Mouse (Mus musculus): ENCODE measurements around the gene Thrsp.
"Not testable (repeated sequence)": the region's sequence is repeated elsewhere in the genome, so short reads cannot be mapped to it uniquely, and the experiment has no call there.

The Thrsp gene

GRCm38 (mm10) chr7:97416906-97417777, at the start of gene Thrsp:
Gene Thrsp (minus strand): TSS chr7:97417730.
- no peak for DNase-seq (ENCODE audit: low spot score)

GRCm38 (mm10) chr7:97455577-97455976, 38.0 kb upstream of the Thrsp start:
- DNase-seq (ENCODE audit: low spot score) = no peak

GRCm38 (mm10) chr7:97454795-97455194, 37.3 kb upstream of the Thrsp start:
- DNase-seq (ENCODE audit: low spot score) = no peak

GRCm38 (mm10) chr7:97453141-97453921, 35.8 kb upstream of the Thrsp start:
- peak; percentile 56 for DNase-seq (ENCODE audit: low spot score)

- no peak for DNase-seq (ENCODE audit: low spot score)
These were observed 34.7 kb upstream of the Thrsp start for GRCm38 (mm10) chr7:97452196-97452595.

- not testable (repeated sequence) for DNase-seq (ENCODE audit: low spot score)
These were observed 33.5 kb upstream of the Thrsp start, which contains the start of gene Kctd14 for GRCm38 (mm10) chr7:97451023-97451422. Gene Kctd14 (plus strand): TSS chr7:97451323.

- no peak for DNase-seq (ENCODE audit: low spot score)
These were observed 29.6 kb upstream of the Thrsp start for GRCm38 (mm10) chr7:97447050-97447531.

GRCm38 (mm10) chr7:97446171-97446925, 28.8 kb upstream of the Thrsp start:
- no peak for DNase-seq (ENCODE audit: low spot score)

- no peak for DNase-seq (ENCODE audit: low spot score)
These were observed 21.5 kb upstream of the Thrsp start for GRCm38 (mm10) chr7:97438986-97439385.

- no peak for DNase-seq (ENCODE audit: low spot score)
These were observed 17.0 kb upstream of the Thrsp start for GRCm38 (mm10) chr7:97434517-97434916.

- not testable (repeated sequence) for DNase-seq (ENCODE audit: low spot score)
These were observed 16.0 kb upstream of the Thrsp start for GRCm38 (mm10) chr7:97433517-97433916.

GRCm38 (mm10) chr7:97429705-97430104, 12.2 kb upstream of the Thrsp start:
- DNase-seq (ENCODE audit: low spot score) = peak; percentile 74

- DNase-seq (ENCODE audit: low spot score) = no peak
These were observed 10.4 kb upstream of the Thrsp start for GRCm38 (mm10) chr7:97427778-97428420.

- no peak for DNase-seq (ENCODE audit: low spot score)
These were observed 9.8 kb upstream of the Thrsp start for GRCm38 (mm10) chr7:97427296-97427695.

GRCm38 (mm10) chr7:97426566-97426965, 9.0 kb upstream of the Thrsp start:
- DNase-seq (ENCODE audit: low spot score) = no peak

GRCm38 (mm10) chr7:97424621-97425245, 7.2 kb upstream of the Thrsp start:
- peak; percentile 71 for DNase-seq (ENCODE audit: low spot score)

- no peak for DNase-seq (ENCODE audit: low spot score)
These were observed 6.2 kb upstream of the Thrsp start for GRCm38 (mm10) chr7:97423754-97424153.

GRCm38 (mm10) chr7:97420958-97421651, 3.6 kb upstream of the Thrsp start:
- DNase-seq (ENCODE audit: low spot score) = no peak

GRCm38 (mm10) chr7:97420406-97420805, 2.9 kb upstream of the Thrsp start:
- DNase-seq (ENCODE audit: low spot score) = no peak

GRCm38 (mm10) chr7:97419163-97419562, 1.6 kb upstream of the Thrsp start:
- no peak for DNase-seq (ENCODE audit: low spot score)
